ENCODE assay signal across 7 mouse cellular contexts in the genomic region with DNA sequence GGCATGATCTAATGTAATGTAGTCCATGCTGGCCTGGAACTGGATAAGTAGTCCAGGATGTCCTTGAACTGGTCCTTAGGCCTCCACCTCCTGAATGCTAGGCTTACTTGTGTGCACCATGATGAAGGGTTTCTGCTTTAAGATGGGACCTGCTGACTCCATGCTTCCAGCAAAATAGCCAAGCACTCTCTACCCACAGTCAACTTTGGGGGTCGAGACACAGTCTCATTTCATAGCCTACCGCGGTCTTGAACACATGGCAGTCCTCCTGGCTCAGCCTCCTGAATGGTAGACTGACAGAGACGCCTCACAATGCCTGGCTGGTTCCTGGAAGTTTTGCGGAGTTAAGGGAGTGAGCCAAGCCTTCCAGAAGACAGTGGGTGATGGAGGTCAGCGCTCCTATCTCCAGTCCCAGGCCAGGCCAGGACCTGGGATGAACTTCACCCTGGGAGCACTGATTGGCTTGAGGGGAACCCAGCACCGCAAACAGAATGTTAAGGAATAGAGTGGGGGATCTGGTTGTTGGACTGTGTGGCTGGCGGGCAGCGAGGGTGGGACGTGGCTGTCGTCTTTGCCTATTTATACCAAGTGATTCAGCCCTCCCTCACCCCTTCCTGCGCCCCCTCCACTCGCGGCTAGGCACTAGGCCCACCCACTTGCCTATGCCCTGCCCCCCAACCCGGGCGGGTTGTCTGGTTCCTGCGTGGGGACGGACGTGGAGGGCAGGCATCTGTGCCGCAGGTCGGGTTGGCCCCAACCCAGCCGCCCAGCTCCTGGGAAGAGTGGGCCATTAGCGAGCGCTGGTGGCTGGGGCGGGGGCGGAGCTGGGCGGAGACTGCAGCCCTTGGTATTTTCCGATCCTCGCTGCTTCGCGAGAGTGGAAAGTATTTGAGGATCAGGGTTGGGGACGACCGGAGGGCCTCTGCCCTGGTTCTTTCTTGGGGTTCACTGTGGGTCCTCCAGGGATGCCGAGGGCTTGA. TPM values are rescaled to one million over a fixed set of nuclear protein-coding genes. Genes with fewer than 3 reads are reported as not detected.
DNase-seq lines count a peak whose midpoint lies in the region; ATAC-seq lines count a peak whose summit lies in the region.

No protein-coding gene starts in this region.

- H3K4me1 ChIP-seq in intestine, embryonic 14.5 days (replicated peaks; ENCODE audit: control insufficient read depth, insufficient read depth, low read length): peaks cover 63% of the 10 kb centered on the region
- peaks cover 16% of the 10 kb centered on the region for H3K4me1 ChIP-seq in midbrain, embryonic 16.5 days (ENCODE audit: control insufficient read depth, insufficient read depth, low read length)

- H3K36me3 ChIP-seq in intestine, embryonic 14.5 days (ENCODE audit: control insufficient read depth, insufficient read depth, low read length): peaks cover 15% of the 10 kb centered on the region
- H3K36me3 ChIP-seq in midbrain, embryonic 16.5 days (ENCODE audit: control insufficient read depth, insufficient read depth, low read length): no peaks in the 10 kb centered on the region

- peak overlapping the region; percentile 71 for H3K4me3 ChIP-seq in intestine, embryonic 14.5 days (ENCODE audit: low read depth, low read length)
- H3K4me3 ChIP-seq in midbrain, embryonic 16.5 days (ENCODE audit: low read depth, low read length): peak overlapping the region; percentile 36

- ATAC-seq in intestine, embryonic 14.5 days (replicated peaks; ENCODE audit: low FRiP score, low TSS enrichment, low read depth): peak; percentile 38
- ATAC-seq in midbrain, embryonic 16.5 days: peak; percentile 38; the same call in 1 of the 2 replicates

- H3K27ac ChIP-seq in intestine, embryonic 14.5 days (ENCODE audit: low read depth): peak overlapping the region; percentile 91
- H3K27ac ChIP-seq in midbrain, embryonic 16.5 days (ENCODE audit: low read length): peak overlapping the region; percentile 60

- H3K9ac ChIP-seq in intestine, embryonic 14.5 days (ENCODE audit: low read length): peak overlapping the region; percentile 66
- H3K9ac ChIP-seq in midbrain, embryonic 16.5 days (ENCODE audit: low read depth, low read length): peak overlapping the region; percentile 67

- DNase-seq in R1 (ENCODE audit: low read depth, low spot score) (peak; percentile 80), liver (peak; percentile 75)
- peak; percentile 71 for DNase-seq in embryo, embryonic 10 days (ENCODE audit: low spot score)
- DNase-seq in gastrocnemius, postnatal 4 days (ENCODE audit: low spot score in 2 of 2): peak; percentile 71 to 84
- peak; percentile 88 for DNase-seq in intestine, embryonic 14.5 days (ENCODE audit: low spot score)
- DNase-seq in spleen, postnatal 36 days (ENCODE audit: low spot score in 2 of 2): peak; percentile 77

- WGBS in intestine, embryonic 14.5 days: 9% methylated on average over 34 of the region's 34 CpGs
- 12% methylated on average over 34 of the region's 34 CpGs for WGBS in midbrain, embryonic 16.5 days

- H3K27me3 ChIP-seq in intestine, embryonic 14.5 days (replicated peaks; ENCODE audit: control insufficient read depth, insufficient read depth, low read length): no peaks in the 10 kb centered on the region
- peaks cover 11% of the 10 kb centered on the region; the same call in 1 of the 2 replicates for H3K27me3 ChIP-seq in midbrain, embryonic 16.5 days (ENCODE audit: control insufficient read depth, insufficient read depth, low read depth, low read length)

- peak overlapping the region; percentile 95 for H3K4me2 ChIP-seq in intestine, embryonic 14.5 days (ENCODE audit: low read length)
- peak overlapping the region; percentile 65 for H3K4me2 ChIP-seq in midbrain, embryonic 16.5 days (ENCODE audit: low read length)

- H3K9me3 ChIP-seq in intestine, embryonic 14.5 days (ENCODE audit: control insufficient read depth, low read length): no peaks in the 10 kb centered on the region
- H3K9me3 ChIP-seq in midbrain, embryonic 16.5 days (replicated peaks; ENCODE audit: control insufficient read depth, low read length, poor library complexity, severe bottlenecking): no peaks in the 10 kb centered on the region

RNA-seq across cellular contexts. Expression of gene Nanos3, which starts 18.2 kb away (rescaled TPM):
- 1 to 10 TPM; 2.5 to 3.3 TPM for total RNA-seq in gastrocnemius, postnatal 4 days (2021)
- 4.1 and 4.4 TPM in 2 replicates for polyA plus RNA-seq in intestine, embryonic 14.5 days (2014; fragmentation: Nextera tagmentation; extraction: Ambion mirVana)
- 6.6 and 7.1 TPM in 2 replicates for polyA plus RNA-seq in midbrain, embryonic 16.5 days (2015; fragmentation: Nextera tagmentation; extraction: Ambion mirVana)

RNA-seq across cellular contexts. Expression of gene Zswim4, which starts 33.6 kb away (rescaled TPM):
- 1 to 10 TPM; 9.5 to 9.8 TPM for total RNA-seq in gastrocnemius, postnatal 4 days (2021)
- polyA plus RNA-seq in intestine, embryonic 14.5 days (2014; fragmentation: Nextera tagmentation; extraction: Ambion mirVana): 10.9 and 11.5 TPM in 2 replicates
- 22.4 and 26.4 TPM in 2 replicates for polyA plus RNA-seq in midbrain, embryonic 16.5 days (2015; fragmentation: Nextera tagmentation; extraction: Ambion mirVana)

RNA-seq across cellular contexts. Expression of gene D8Ertd738e, which starts 46.3 kb away (rescaled TPM):
- total RNA-seq in gastrocnemius, postnatal 4 days (2021): 100 to 1,000 TPM; 197 to 218 TPM
- 377 and 380 TPM in 2 replicates for polyA plus RNA-seq in intestine, embryonic 14.5 days (2014; fragmentation: Nextera tagmentation; extraction: Ambion mirVana)
- 229 and 244 TPM in 2 replicates for polyA plus RNA-seq in midbrain, embryonic 16.5 days (2015; fragmentation: Nextera tagmentation; extraction: Ambion mirVana)

RNA-seq across cellular contexts. Expression of gene Mri1, which starts 53.9 kb away (rescaled TPM):
- 10 to 100 TPM; 18.8 to 27.0 TPM for total RNA-seq in gastrocnemius, postnatal 4 days (2021)
- 79.7 and 90.6 TPM in 2 replicates for polyA plus RNA-seq in intestine, embryonic 14.5 days (2014; fragmentation: Nextera tagmentation; extraction: Ambion mirVana)
- 41.1 and 43.4 TPM in 2 replicates for polyA plus RNA-seq in midbrain, embryonic 16.5 days (2015; fragmentation: Nextera tagmentation; extraction: Ambion mirVana)

RNA-seq across cellular contexts. Expression of gene 4930432K21Rik, which starts 55.4 kb away (rescaled TPM):
- 1 to 10 TPM; 1.4 to 1.9 TPM for total RNA-seq in gastrocnemius, postnatal 4 days (2021)
- polyA plus RNA-seq in intestine, embryonic 14.5 days (2014; fragmentation: Nextera tagmentation; extraction: Ambion mirVana): 0.48 and 0.92 TPM in 2 replicates
- polyA plus RNA-seq in midbrain, embryonic 16.5 days (2015; fragmentation: Nextera tagmentation; extraction: Ambion mirVana): 2.1 and 2.5 TPM in 2 replicates

Comparison
In these comparisons a context has a peak if more than half of its experiments do, and no peak if none do; other contexts are left out.
1. Peak in every context shown above with its lines: DNase-seq, ATAC-seq, H3K4me3 ChIP-seq and H3K27ac ChIP-seq.